Mouse (Mus musculus) limb, embryonic 14.5 days (tissue): ENCODE measurements around the gene Pacs1. TPM values are rescaled to one million over a fixed set of nuclear protein-coding genes. Genes with fewer than 3 reads are reported as not detected.
A peak's percentile ranks its signal among the peaks of the same experiment; 100 is the strongest.
"Not testable (repeated sequence)": the region's sequence is repeated elsewhere in the genome, so short reads cannot be mapped to it uniquely, and the experiment has no call there.

Experiments
- ATAC-seq: fragments of 200-750 bp; cut with Nextera tagmentation; 2 replicates; pipeline ENCODE4 v1.8.0; 2017; ENCODE audit warnings: low read depth, moderate number of reproducible peaks, moderate TSS enrichment; ENCODE audit not compliant: low FRiP score
- DNase-seq: peaks from one replicate; pipeline ENCODE4 v3.0.0-alpha.2; 2015; ENCODE audit warnings: low spot score
- H3K27ac ChIP-seq: fragments of 300-500 bp; sonication (generic); replicated peaks from 2 replicates; pipeline ENCODE4 v1.5.1; 2014; ENCODE audit warnings: low read depth, mild to moderate bottlenecking, low read length, moderate library complexity, mixed read lengths
- H3K27me3 ChIP-seq: fragments of 300-500 bp; sonication (generic); 2 replicates; pipeline ENCODE4 v1.6.1; 2014; ENCODE audit warnings: low read length, mixed read lengths; ENCODE audit not compliant: control insufficient read depth, insufficient read depth
- H3K36me3 ChIP-seq: fragments of 300-500 bp; sonication (generic); 2 replicates; pipeline ENCODE4 v1.6.1; 2014; ENCODE audit warnings: mild to moderate bottlenecking, low read length, moderate library complexity, mixed read lengths; ENCODE audit not compliant: control insufficient read depth, insufficient read depth
- H3K4me1 ChIP-seq: fragments of 300-500 bp; sonication (generic); 2 replicates; pipeline ENCODE4 v1.6.1; 2014; ENCODE audit warnings: antibody characterized with exemption, low read length, mixed read lengths; ENCODE audit not compliant: control insufficient read depth, insufficient read depth
- H3K4me2 ChIP-seq: fragments of 300-500 bp; sonication (generic); replicated peaks from 2 replicates; pipeline ENCODE4 v1.6.1; 2014; ENCODE audit warnings: low read depth, mild to moderate bottlenecking, low read length, moderate library complexity; ENCODE audit not compliant: severe bottlenecking
- H3K4me3 ChIP-seq: fragments of 300-500 bp; sonication (generic); replicated peaks from 2 replicates; pipeline ENCODE4 v1.5.1; 2014; ENCODE audit warnings: low read length
- H3K9ac ChIP-seq: fragments of 300-500 bp; sonication (generic); 2 replicates; pipeline ENCODE4 v1.6.1; 2014; ENCODE audit warnings: mild to moderate bottlenecking, low read depth, low read length, moderate library complexity; ENCODE audit not compliant: severe bottlenecking
- H3K9me3 ChIP-seq: fragments of 300-500 bp; sonication (generic); 2 replicates; pipeline ENCODE4 v1.6.1; 2016; ENCODE audit warnings: low read length; ENCODE audit not compliant: control insufficient read depth
- POLR2A ChIP-seq: fragments of 200-500 bp; IDR thresholded peaks from 2 replicates; pipeline ENCODE4 v1.8.0; 2012; ENCODE audit warnings: inconsistent platforms, mild to moderate bottlenecking, moderate library complexity, borderline replicate concordance; ENCODE audit not compliant: insufficient read depth, insufficient read length; ENCODE audit errors: extremely low read depth
- WGBS: fragments of 180-500 bp; shearing (Covaris S2); extraction: QIAGEN DNeasy Blood & Tissue Kit; methylation state at CpG from one replicate; pipeline ENCODE4 v1.1.7; 2014; 5-methylcytosine and 5-hydroxymethylcytosine counted together
- polyA plus RNA-seq, 2 experiments: library from polyadenylated mRNA; depleted of rRNA in 1 of 2; stranded (reverse) in 1 of 2; unstranded in 1 of 2; fragments of >200 nt; fragmentation: Nextera tagmentation in 1 of 2; extraction: Ambion mirVana in 1 of 2; gene quantifications; 2 replicates each; pipeline versions ENCODE4 v1.2.1 to v1.2.3; 2012 to 2014

Pacs1 gene
- polyA plus RNA-seq, 2 experiments, result 30.7 to 42.0 TPM

DNA sequence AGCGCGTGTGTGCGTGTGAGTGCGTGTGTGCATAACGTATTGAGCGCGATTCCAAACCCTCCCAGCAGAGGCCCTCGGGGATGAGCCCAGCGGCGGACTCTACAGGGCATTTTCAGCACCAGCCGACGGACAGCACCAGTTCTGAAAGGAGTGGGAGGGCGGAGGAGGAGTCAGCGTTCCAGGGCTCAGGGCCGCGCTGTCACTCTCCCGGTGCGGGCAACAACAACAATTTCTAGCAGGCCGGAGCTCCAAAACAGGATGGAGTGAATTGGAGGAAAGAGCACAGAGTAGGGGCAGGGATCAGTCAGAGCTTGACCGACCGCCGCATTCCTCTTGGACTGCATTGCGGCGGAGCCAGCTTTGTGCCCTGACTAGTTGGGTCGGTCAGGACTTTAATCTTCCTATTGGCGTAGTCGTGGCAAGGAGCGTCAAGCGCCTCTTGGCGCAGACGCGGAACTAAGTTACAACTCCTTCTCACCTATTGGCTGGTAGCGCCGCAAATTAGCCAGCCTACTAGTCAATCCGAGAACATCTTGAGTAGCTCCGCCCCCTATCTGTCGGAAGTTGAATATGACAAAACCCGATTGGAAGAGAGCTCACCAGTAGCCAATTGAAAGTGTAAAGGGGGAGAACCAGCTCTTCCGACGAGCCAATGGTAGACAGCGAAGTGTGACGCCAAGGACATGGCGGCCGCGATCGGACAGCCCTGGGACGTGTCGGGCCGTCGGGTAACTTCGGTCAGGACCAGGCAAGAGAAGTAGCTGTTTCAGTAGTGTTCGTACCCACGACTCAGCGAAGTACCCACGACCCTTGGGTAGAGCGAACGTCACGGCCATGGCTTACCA, 184.8 kb downstream of the Pacs1 start, which contains the start of gene Yif1a:
Yif1a (plus strand) TSS at position 655 of the 845 bp plus-strand sequence.
- Histone ChIP-seq H3K27ac (peak within 1 kb of the TSS; percentile 69), H3K4me1 (peaks cover 14% of the 10 kb centered on the region)
- WGBS, result under 1% methylated on average over 58 of the region's 58 CpGs

GRCm38 (mm10) chr19:5086533-5086932, 186.4 kb downstream of the Pacs1 start:
- peaks cover 21% of the 10 kb centered on the region for H3K36me3 ChIP-seq
- H3K4me2 ChIP-seq, DNase-seq, H3K4me3 ChIP-seq, ATAC-seq, H3K9ac ChIP-seq, H3K9me3 ChIP-seq, H3K27ac ChIP-seq: not testable (repeated sequence)
- H3K27me3 ChIP-seq, result peaks cover 48% of the 10 kb centered on the region
- H3K4me1 ChIP-seq, result peaks cover 14% of the 10 kb centered on the region
- 57% methylated on average over 4 of the region's 4 CpGs for WGBS

More for the DNA sequence above, 184.8 kb downstream of the Pacs1 start, which contains the start of gene Yif1a:
- Histone ChIP-seq H3K36me3 (peaks cover 36% of the 10 kb centered on the region), H3K4me2 (peak within 1 kb of the TSS; percentile 81), H3K4me3 (peak within 1 kb of the TSS; percentile 84), H3K27me3 (peaks cover 32% of the 10 kb centered on the region), H3K9ac (peak within 1 kb of the TSS; percentile 72), H3K9me3 (no peaks in the 10 kb centered on the region)
- ATAC-seq (peak; percentile 95), DNase-seq (peak; percentile 99)
- TF ChIP-seq POLR2A, result peak; percentile 56; the same call in 1 of the 2 replicates

GRCm38 (mm10) chr19:5085145-5085863, 187.6 kb downstream of the Pacs1 start, which contains the start of gene Tmem151a:
Gene Tmem151a, minus strand, starts transcription at chr19:5085531.
- Histone ChIP-seq H3K4me3 (peak within 1 kb of the TSS; percentile 42), H3K4me1 (peaks cover 14% of the 10 kb centered on the region), H3K27me3 (peaks cover 58% of the 10 kb centered on the region), H3K9me3 (no peaks in the 10 kb centered on the region), H3K27ac (no peak within 1 kb of the TSS), H3K9ac (peak within 1 kb of the TSS; percentile 36), H3K4me2 (peak within 1 kb of the TSS; percentile 74), H3K36me3 (peaks cover 9% of the 10 kb centered on the region)
- under 1% methylated on average over 54 of the region's 69 CpGs for WGBS
- no peak for TF ChIP-seq POLR2A
- ATAC-seq, result no peak
- DNase-seq, result no peak

DNA sequence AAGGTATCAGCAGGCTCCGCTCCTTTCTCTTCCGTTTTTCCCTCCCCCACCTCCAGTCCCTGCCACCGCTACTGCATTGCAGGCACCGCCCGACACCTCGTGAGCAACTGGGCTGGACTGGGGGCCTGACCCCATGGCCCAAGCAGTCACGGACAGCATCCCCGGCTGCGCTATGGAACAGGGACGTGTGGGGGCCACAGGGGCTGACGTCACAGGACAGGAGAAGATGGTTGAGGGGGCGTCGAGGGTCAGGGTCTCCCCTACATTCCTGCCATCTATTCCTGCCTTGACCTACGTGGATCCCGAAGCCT, 188.1 kb downstream of the Pacs1 start:
- Histone ChIP-seq H3K27me3 (peaks cover 58% of the 10 kb centered on the region), H3K4me2 (peak overlapping the region; percentile 74), H3K9me3 (no peaks in the 10 kb centered on the region), H3K4me3 (peak overlapping the region; percentile 42), H3K9ac (no peak overlapping the region), H3K27ac (no peak overlapping the region), H3K4me1 (peaks cover 14% of the 10 kb centered on the region), H3K36me3 (peaks cover 5% of the 10 kb centered on the region; the same call in 1 of the 2 replicates)
- TF ChIP-seq POLR2A, result no peak
- WGBS, result 6% methylated on average over 14 of the region's 15 CpGs
- no peak for ATAC-seq
- no peak for DNase-seq
